Mouse (Mus musculus) CH12.LX (cell line): ENCODE measurements around the gene Plekha6.

Source experiments
- CHD2 ChIP-seq: IDR thresholded peaks from 2 replicates; pipeline ENCODE4 v1.6.1; 2011; ENCODE audit warnings: low read length, improper control_type of control experiment
- CTCF ChIP-seq, 2 experiments: IDR thresholded peaks in 1 of 2; conservative IDR thresholded peaks in 1 of 2; 2 replicates each; pipeline ENCODE4 v1.5.1; 2011 to 2012; ENCODE audit warnings: low read depth in 2 of 2, low read length in 2 of 2, improper control_type of control experiment in 1 of 2, inconsistent platforms in 1 of 2, mild to moderate bottlenecking in 1 of 2, moderate library complexity in 1 of 2
- POLR2A ChIP-seq: IDR thresholded peaks from 2 replicates; pipeline ENCODE4 v1.6.1; 2011; ENCODE audit warnings: low read depth, mild to moderate bottlenecking, improper control_type of control experiment, low read length
- POLR2AphosphoS2 ChIP-seq: IDR thresholded peaks from 2 replicates; pipeline ENCODE4 v1.6.1; 2011; ENCODE audit warnings: low read depth, low read length, improper control_type of control experiment

DNA sequence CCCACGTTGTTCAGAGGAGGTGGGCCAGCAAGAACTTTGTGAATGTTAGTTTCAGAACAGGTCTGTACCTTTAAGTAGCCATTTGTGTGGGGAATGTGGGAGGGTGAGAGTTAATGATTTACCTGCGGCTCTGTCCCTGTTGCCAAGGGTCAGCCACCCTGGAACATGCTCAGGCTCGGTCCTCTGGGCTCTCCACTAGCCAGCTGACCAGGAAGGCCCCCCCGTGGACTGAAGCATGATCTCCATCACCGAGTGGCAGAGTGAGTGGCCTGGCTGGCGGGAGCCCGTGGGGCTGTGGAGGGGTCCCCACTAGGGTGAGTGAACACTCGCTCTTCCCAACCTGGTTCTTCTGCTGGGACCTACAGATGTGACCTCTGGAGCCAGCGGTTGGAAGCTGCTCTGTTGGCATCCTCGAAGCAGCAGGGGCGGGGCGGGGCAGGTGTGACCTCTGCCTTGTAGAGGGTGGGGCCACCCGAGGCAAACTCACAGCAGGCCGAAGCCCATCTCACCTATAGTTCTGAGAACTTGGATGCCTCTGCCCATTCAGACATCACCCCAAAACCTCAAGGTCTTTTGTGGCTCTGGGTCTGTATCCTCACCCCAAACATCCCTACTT, 145.8 kb downstream of the Plekha6 start, which contains the start of gene Golt1a:
- TF ChIP-seq POLR2AphosphoS2, result no peak
- TF ChIP-seq CHD2, result no peak
- no peak for TF ChIP-seq POLR2A
- no peak for TF ChIP-seq CTCF (conservative IDR thresholded peaks at IDR 0.05 in 1 of 2, IDR thresholded peaks at IDR 0.05 in 1 of 2; ENCODE audit: low read depth in 2 of 2, low read length in 2 of 2)
